In the genomic region with DNA sequence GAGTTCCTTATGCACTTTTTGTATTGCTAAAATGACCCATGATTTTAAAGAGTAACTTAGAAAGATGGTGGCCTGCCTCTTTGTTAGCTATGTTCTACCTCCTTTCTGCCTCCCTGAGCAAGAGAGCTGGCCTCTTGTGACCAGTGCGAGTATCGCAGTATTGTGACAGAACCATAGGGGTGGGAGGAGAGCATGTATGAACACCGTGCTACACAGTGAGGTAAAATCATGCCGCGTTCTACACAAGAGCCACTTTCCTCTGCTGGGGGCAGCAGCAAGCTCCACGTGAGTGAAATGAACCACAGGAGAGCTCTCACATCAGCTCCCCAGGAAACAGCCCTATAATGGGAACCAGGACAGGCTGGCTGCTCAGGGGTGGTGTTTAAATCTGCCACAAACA, we compare ENCODE assay signal across 24 mouse cellular contexts.
DNase-seq lines count a peak whose midpoint lies in the region; ATAC-seq and TF ChIP-seq lines count a peak whose summit lies in the region.
"Had no signal": no experiment of that assay in that cellular context is flagged by ENCODE, and none has a peak within 500 bp of the region (broad histone marks: within the 10 kb centered on the region; RNA-seq: fewer than 3 reads in every experiment).

No protein-coding gene starts in this region.

- H3K9me3 ChIP-seq in CH12.LX (replicated peaks; ENCODE audit: low read length), result no peaks in the 10 kb centered on the region
- H3K9me3 ChIP-seq in megakaryocyte, embryonic 14.5 days, result no peaks in the 10 kb centered on the region
- H3K9me3 ChIP-seq in intestine, embryonic 16.5 days (ENCODE audit: control insufficient read depth, low read length), result no peaks in the 10 kb centered on the region
- H3K9me3 ChIP-seq: embryonic facial prominence, embryonic 13.5 days; G1E; midbrain, embryonic 10.5 days; neural tube, embryonic 12.5 days had no signal

- no peak overlapping the region for H3K4me3 ChIP-seq in CH12.LX (replicated peaks in 1 of 3; ENCODE audit: low read depth in 2 of 3, low read length in 2 of 3, poor library complexity in 1 of 3)
- H3K4me3 ChIP-seq in megakaryocyte, embryonic 14.5 days (replicated peaks), result peak overlapping the region; percentile 44
- H3K4me3 ChIP-seq in intestine, embryonic 16.5 days (ENCODE audit: low read length), result no peak overlapping the region
- H3K4me3 ChIP-seq: embryonic facial prominence, embryonic 13.5 days; midbrain, embryonic 10.5 days; myocyte; neural tube, embryonic 12.5 days had no signal

- no peak overlapping the region for H3K9ac ChIP-seq in CH12.LX (ENCODE audit: insufficient read depth, low read depth)
- H3K9ac ChIP-seq in intestine, embryonic 16.5 days (ENCODE audit: low read depth, low read length), result no peak overlapping the region
- H3K9ac ChIP-seq: embryonic facial prominence, embryonic 13.5 days; hindbrain, embryonic 14.5 days; liver, embryonic 14.5 days; lung, embryonic 14.5 days; neural tube, embryonic 12.5 days had no signal

- peaks cover 37 to 92% of the 10 kb centered on the region in 2 experiments for H3K4me1 ChIP-seq in CH12.LX (ENCODE audit: control insufficient read depth in 1 of 2, insufficient read depth in 2 of 2)
- peaks cover 88% of the 10 kb centered on the region for H3K4me1 ChIP-seq in megakaryocyte, embryonic 14.5 days
- no peaks in the 10 kb centered on the region for H3K4me1 ChIP-seq in intestine, embryonic 16.5 days (ENCODE audit: control insufficient read depth, insufficient read depth, low read length)
- H3K4me1 ChIP-seq: midbrain, embryonic 10.5 days; neural tube, embryonic 12.5 days had no signal

- peak; percentile 5 for ATAC-seq in CD4-positive, CD25-positive, alpha-beta regulatory T cell, adult 4 months
- ATAC-seq in granulocyte monocyte progenitor cell, adult 5-6 weeks (replicated peaks; ENCODE audit: poor library complexity, severe bottlenecking), result peak; percentile 61
- no peak for ATAC-seq in intestine, embryonic 16.5 days
- ATAC-seq: midbrain, embryonic 16.5 days; Patski had no signal

- TF ChIP-seq POLR2A in CH12.LX (IDR thresholded peaks at IDR 0.05; ENCODE audit: low read depth, low read length), result no peak

- in situ Hi-C loops in CH12.LX (cut with MboI; ENCODE audit: low pct_ligation_motif_present, low pct_unique_long_range_greater_than_20kb, low sequenced_read_pairs), result loop anchor here (5.0 kb wide), 1 partner anchor 108 kb away; no protein-coding TSS in a partner anchor

- no peaks in the 10 kb centered on the region for H3K27me3 ChIP-seq in CH12.LX (replicated peaks)
- H3K27me3 ChIP-seq in megakaryocyte, embryonic 14.5 days (replicated peaks), result no peaks in the 10 kb centered on the region
- H3K27me3 ChIP-seq in intestine, embryonic 16.5 days (replicated peaks; ENCODE audit: control insufficient read depth, insufficient read depth, low read length), result no peaks in the 10 kb centered on the region
- H3K27me3 ChIP-seq: embryonic facial prominence, embryonic 13.5 days; Patski had no signal

- DNase-seq in CH12.LX (ENCODE audit: extremely low read depth), result no peak
- DNase-seq in testis, postnatal 14 days (ENCODE audit: low spot score), result no peak
- no peak for DNase-seq in cerebellum, postnatal 10 days
- DNase-seq in urinary bladder, adult 2 months (ENCODE audit: low spot score), result no peak
- DNase-seq: adrenal gland, postnatal 25 days; B cell, adult 2 months; cerebellum, adult 2 months; heart, postnatal 36 days; layer of hippocampus, postnatal 36 days had no signal

- H3K36me3 ChIP-seq in CH12.LX (replicated peaks in 1 of 2; ENCODE audit: control insufficient read depth in 1 of 2, insufficient read depth in 1 of 2, low read length in 1 of 2), result peaks cover 14 to 61% of the 10 kb centered on the region in 2 experiments
- H3K36me3 ChIP-seq in megakaryocyte, embryonic 14.5 days (replicated peaks; ENCODE audit: low read length), result peaks cover 75% of the 10 kb centered on the region
- no peaks in the 10 kb centered on the region for H3K36me3 ChIP-seq in intestine, embryonic 16.5 days (ENCODE audit: control insufficient read depth, insufficient read depth, low read length)
- H3K36me3 ChIP-seq: embryonic facial prominence, embryonic 13.5 days; G1E; midbrain, embryonic 10.5 days; neural tube, embryonic 12.5 days had no signal

- TF ChIP-seq CTCF in CH12.LX (conservative IDR thresholded peaks at IDR 0.05 in 1 of 2, IDR thresholded peaks at IDR 0.05 in 1 of 2; ENCODE audit: low read depth in 2 of 2, low read length in 2 of 2), result peak in 1 of 2 experiments; percentile 40; a peak in 2 of 4 replicates

- H3K4me2 ChIP-seq in CH12.LX (ENCODE audit: insufficient read depth, low read depth, poor library complexity, severe bottlenecking), result no peak overlapping the region
- no peak overlapping the region for H3K4me2 ChIP-seq in intestine, embryonic 16.5 days (ENCODE audit: low read depth, low read length)
- H3K4me2 ChIP-seq: embryonic facial prominence, embryonic 13.5 days; heart, embryonic 11.5 days; hindbrain, embryonic 14.5 days; lung, embryonic 14.5 days; neural tube, embryonic 12.5 days had no signal

- no peak overlapping the region for H3K27ac ChIP-seq in CH12.LX (ENCODE audit: insufficient read depth, low read depth)
- H3K27ac ChIP-seq in intestine, embryonic 16.5 days (ENCODE audit: low read length), result no peak overlapping the region
- H3K27ac ChIP-seq: embryonic facial prominence, embryonic 13.5 days; hindbrain, embryonic 14.5 days; liver, embryonic 14.5 days; midbrain, embryonic 10.5 days; neural tube, embryonic 12.5 days had no signal

- TF ChIP-seq RAD21 in CH12.LX (IDR thresholded peaks at IDR 0.05; ENCODE audit: low read depth, low read length), result peak; percentile 6

- WGBS in intestine, embryonic 16.5 days, result 84% methylated on average over 6 of the region's 6 CpGs

- TF ChIP-seq EP300 in CH12.LX (IDR thresholded peaks at IDR 0.05; ENCODE audit: low read length), result no peak

- H3K79me2 ChIP-seq in CH12.LX (replicated peaks; ENCODE audit: control insufficient read depth, extremely low read depth, insufficient read depth, poor library complexity, severe bottlenecking), result peaks cover 7% of the 10 kb centered on the region; the same call in 1 of the 2 replicates

- dilution Hi-C loops in CH12.LX (cut with MboI; ENCODE audit: extremely low pct_ligation_motif_present, extremely low pct_unique_long_range_greater_than_20kb, low sequenced_read_pairs), result no loop called here

TF ChIP-seq in CH12.LX, 34 proteins besides CTCF, POLR2A, EP300 and RAD21:
- TF ChIP-seq NRF1 (IDR thresholded peaks at IDR 0.05; ENCODE audit: low read depth, low read length) (no peak), IRF4 (IDR thresholded peaks at IDR 0.05; ENCODE audit: low read depth, low read length) (no peak), HCFC1 (IDR thresholded peaks at IDR 0.05; ENCODE audit: low read depth, low read length) (no peak), MAZ (IDR thresholded peaks at IDR 0.05; ENCODE audit: low read depth, low read length) (no peak), RCOR1 (conservative IDR thresholded peaks at IDR 0.05; ENCODE audit: low read depth, low read length) (no peak), NELFE (IDR thresholded peaks at IDR 0.05; ENCODE audit: low read depth, low read length) (no peak), MEF2A (IDR thresholded peaks at IDR 0.05; ENCODE audit: borderline replicate concordance, low read depth, low read length) (no peak), BHLHE40 (IDR thresholded peaks at IDR 0.05; ENCODE audit: low read depth, low read length) (peak; percentile 36; the same call in 1 of the 2 replicates), SIN3A (IDR thresholded peaks at IDR 0.05; ENCODE audit: low read length) (no peak), SMC3 (IDR thresholded peaks at IDR 0.05; ENCODE audit: low read depth, low read length) (peak; percentile 37), MAX (IDR thresholded peaks at IDR 0.05; ENCODE audit: low read length) (0 out of 2 replicates have a peak, but pooled peaks have one; percentile 13), POLR2AphosphoS2 (IDR thresholded peaks at IDR 0.05; ENCODE audit: low read depth, low read length) (no peak)
